Mouse (Mus musculus) heart, embryonic 10.5 days (tissue): ENCODE results near the gene Pfdn6. TPM values are rescaled to one million over a fixed set of nuclear protein-coding genes. Genes with fewer than 3 reads are reported as not detected.
"Not testable (repeated sequence)": the region's sequence is repeated elsewhere in the genome, so short reads cannot be mapped to it uniquely, and the experiment has no call there.

Source experiments
- DNase-seq: peaks from one replicate; pipeline ENCODE4 v3.0.0-alpha.2; 2017; ENCODE audit warnings: low spot score
- H3K27ac ChIP-seq: fragments of 300-500 bp; sonication (generic); 2 replicates; pipeline ENCODE4 v1.5.1; 2016; ENCODE audit warnings: mild to moderate bottlenecking
- H3K27me3 ChIP-seq: fragments of 300-500 bp; sonication (generic); 2 replicates; pipeline ENCODE4 v1.6.1; 2016; ENCODE audit warnings: mild to moderate bottlenecking; ENCODE audit not compliant: poor library complexity, insufficient read depth, severe bottlenecking
- H3K36me3 ChIP-seq: fragments of 300-500 bp; sonication (generic); 2 replicates; pipeline ENCODE4 v1.6.1; 2016; ENCODE audit warnings: mild to moderate bottlenecking, moderate library complexity
- H3K4me1 ChIP-seq: fragments of 300-500 bp; sonication (generic); 2 replicates; pipeline ENCODE4 v1.6.1; 2016; ENCODE audit warnings: mild to moderate bottlenecking
- H3K4me3 ChIP-seq: fragments of 300-500 bp; sonication (generic); 2 replicates; pipeline ENCODE4 v1.5.1; 2016; ENCODE audit warnings: mild to moderate bottlenecking, moderate library complexity
- H3K9me3 ChIP-seq: fragments of 300-500 bp; sonication (generic); 2 replicates; pipeline ENCODE4 v1.6.1; 2016; ENCODE audit warnings: mild to moderate bottlenecking, moderate library complexity
- WGBS: fragments of 180-500 bp; shearing (Covaris S2); methylation state at CpG from one replicate; pipeline ENCODE4 v1.1.7; 2016; 5-methylcytosine and 5-hydroxymethylcytosine counted together
- polyA plus RNA-seq: library from polyadenylated mRNA; unstranded; fragments of >200 nt; fragmentation: Nextera tagmentation; extraction: Ambion mirVana; gene quantifications from 2 replicates; pipeline ENCODE4 v1.2.1, GENCODE M21; 2016

The Pfdn6 gene
- polyA plus RNA-seq, result 161 and 198 TPM in 2 replicates

GRCm38 (mm10) chr17:33940206-33940805 lies at the start of gene Pfdn6, which contains the start of gene Wdr46:
Gene Pfdn6 (minus strand): TSS chr17:33940343.
Gene Wdr46 (plus strand): TSS chr17:33940660.
- H3K27me3 ChIP-seq, result no peaks in the 10 kb centered on the region
- DNase-seq, result peak; percentile 95
- H3K36me3 ChIP-seq, result peaks cover 63% of the 10 kb centered on the region
- no peaks in the 10 kb centered on the region for H3K9me3 ChIP-seq
- peaks cover 26% of the 10 kb centered on the region for H3K4me1 ChIP-seq
- peak within 1 kb of the TSS; percentile 93 for H3K4me3 ChIP-seq
- WGBS, result under 1% methylated on average over 36 of the region's 36 CpGs
- H3K27ac ChIP-seq, result peak within 1 kb of the TSS; percentile 87

GRCm38 (mm10) chr17:33982136-33982535 lies 42.0 kb upstream of the Pfdn6 start:
- WGBS, result 12% methylated on average over 8 of the region's 8 CpGs
- H3K4me3 ChIP-seq, H3K9me3 ChIP-seq, H3K27ac ChIP-seq, DNase-seq, H3K36me3 ChIP-seq: not testable (repeated sequence)
- Histone ChIP-seq H3K4me1 (peaks cover 27% of the 10 kb centered on the region), H3K27me3 (peaks cover 36% of the 10 kb centered on the region)

- H3K9me3 ChIP-seq, H3K36me3 ChIP-seq: not testable (repeated sequence)
- 1% methylated on average over 27 of the region's 27 CpGs for WGBS
- H3K27ac ChIP-seq, result peak overlapping the region; percentile 80; the same call in 1 of the 2 replicates
- H3K4me3 ChIP-seq, result peak overlapping the region; percentile 63
- peaks cover 27% of the 10 kb centered on the region for H3K4me1 ChIP-seq
- H3K27me3 ChIP-seq, result peaks cover 44% of the 10 kb centered on the region
- peak; percentile 97 for DNase-seq
These were observed 41.2 kb upstream of the Pfdn6 start for GRCm38 (mm10) chr17:33981192-33981909.

GRCm38 (mm10) chr17:33980181-33981035 lies 40.3 kb upstream of the Pfdn6 start:
- WGBS, result 76% methylated on average over 19 of the region's 19 CpGs
- H3K4me3 ChIP-seq, result no peak overlapping the region
- no peaks in the 10 kb centered on the region for H3K9me3 ChIP-seq
- peaks cover 27% of the 10 kb centered on the region for H3K4me1 ChIP-seq
- H3K27me3 ChIP-seq, result peaks cover 52% of the 10 kb centered on the region
- DNase-seq, result no peak
- H3K27ac ChIP-seq, result peak overlapping the region; percentile 47; the same call in 1 of the 2 replicates
- no peaks in the 10 kb centered on the region for H3K36me3 ChIP-seq

- 64% methylated on average over 6 of the region's 6 CpGs for WGBS
- no peaks in the 10 kb centered on the region for H3K36me3 ChIP-seq
- peaks cover 54% of the 10 kb centered on the region for H3K27me3 ChIP-seq
- DNase-seq, result no peak
- H3K4me3 ChIP-seq, result no peak overlapping the region
- peaks cover 27% of the 10 kb centered on the region for H3K4me1 ChIP-seq
- no peak overlapping the region for H3K27ac ChIP-seq
- H3K9me3 ChIP-seq, result no peaks in the 10 kb centered on the region
These were observed 39.4 kb upstream of the Pfdn6 start for GRCm38 (mm10) chr17:33979512-33980050.

GRCm38 (mm10) chr17:33978631-33979031 lies 38.5 kb upstream of the Pfdn6 start:
- Histone ChIP-seq H3K27ac (0 out of 2 replicates have a peak overlapping the region, but pooled peaks have one; percentile 57), H3K27me3 (peaks cover 54% of the 10 kb centered on the region)
- DNase-seq, result peak; percentile 90

GRCm38 (mm10) chr17:33977861-33978557 lies 37.9 kb upstream of the Pfdn6 start:
- Histone ChIP-seq H3K9me3 (no peaks in the 10 kb centered on the region), H3K27ac (0 out of 2 replicates have a peak overlapping the region, but pooled peaks have one; percentile 57), H3K4me3 (peak overlapping the region; percentile 55), H3K36me3 (no peaks in the 10 kb centered on the region), H3K4me1 (peaks cover 27% of the 10 kb centered on the region), H3K27me3 (peaks cover 54% of the 10 kb centered on the region)
- DNase-seq, result no peak
- WGBS, result 2% methylated on average over 57 of the region's 57 CpGs

More at GRCm38 (mm10) chr17:33978631-33979031, 38.5 kb upstream of the Pfdn6 start:
- Histone ChIP-seq H3K4me3 (peak overlapping the region; percentile 55), H3K4me1 (peaks cover 27% of the 10 kb centered on the region), H3K36me3 (no peaks in the 10 kb centered on the region), H3K9me3 (no peaks in the 10 kb centered on the region)
- under 1% methylated on average over 17 of the region's 17 CpGs for WGBS

- Histone ChIP-seq H3K4me3 (no peak overlapping the region), H3K36me3 (no peaks in the 10 kb centered on the region), H3K9me3 (no peaks in the 10 kb centered on the region), H3K4me1 (peaks cover 10% of the 10 kb centered on the region), H3K27ac (no peak overlapping the region), H3K27me3 (peaks cover 32% of the 10 kb centered on the region)
- DNase-seq, result no peak
- WGBS, result 56% methylated on average over 3 of the region's 3 CpGs
These were observed 33.4 kb upstream of the Pfdn6 start for GRCm38 (mm10) chr17:33973572-33973971.

- peak; percentile 87 for DNase-seq
- 18% methylated on average over 1 of the region's 1 CpGs for WGBS
- Histone ChIP-seq H3K27me3 (peaks cover 23% of the 10 kb centered on the region), H3K4me3 (no peak overlapping the region), H3K36me3 (no peaks in the 10 kb centered on the region), H3K27ac (no peak overlapping the region), H3K4me1 (peaks cover 2% of the 10 kb centered on the region), H3K9me3 (no peaks in the 10 kb centered on the region)
These were observed 32.5 kb upstream of the Pfdn6 start for GRCm38 (mm10) chr17:33972691-33973090.

- H3K36me3 ChIP-seq, result peaks cover 23% of the 10 kb centered on the region; the same call in 1 of the 2 replicates
- WGBS, result 72% methylated on average over 4 of the region's 4 CpGs
- no peaks in the 10 kb centered on the region for H3K27me3 ChIP-seq
- H3K4me3 ChIP-seq, result no peak overlapping the region
- DNase-seq, result no peak
- no peaks in the 10 kb centered on the region for H3K4me1 ChIP-seq
- H3K27ac ChIP-seq, result no peak overlapping the region
- H3K9me3 ChIP-seq, result no peaks in the 10 kb centered on the region
These were observed 29.3 kb upstream of the Pfdn6 start for GRCm38 (mm10) chr17:33969394-33969793.

- Histone ChIP-seq H3K4me1 (no peaks in the 10 kb centered on the region), H3K27ac (no peak overlapping the region), H3K9me3 (no peaks in the 10 kb centered on the region), H3K4me3 (no peak overlapping the region), H3K27me3 (no peaks in the 10 kb centered on the region), H3K36me3 (peaks cover 26% of the 10 kb centered on the region)
- 26% methylated on average over 5 of the region's 5 CpGs for WGBS
- no peak for DNase-seq
These were observed 28.8 kb upstream of the Pfdn6 start for GRCm38 (mm10) chr17:33968927-33969326.

GRCm38 (mm10) chr17:33968489-33968888 lies 28.3 kb upstream of the Pfdn6 start:
- no peak overlapping the region for H3K4me3 ChIP-seq
- H3K27me3 ChIP-seq, result no peaks in the 10 kb centered on the region
- H3K9me3 ChIP-seq, result no peaks in the 10 kb centered on the region
- no peak overlapping the region for H3K27ac ChIP-seq
- 2% methylated on average over 9 of the region's 9 CpGs for WGBS
- peaks cover 30% of the 10 kb centered on the region for H3K36me3 ChIP-seq
- no peaks in the 10 kb centered on the region for H3K4me1 ChIP-seq
- DNase-seq, result peak; percentile 88
